Mouse (Mus musculus): ENCODE data around the gene Slc9a9. TPM values are rescaled to one million over a fixed set of nuclear protein-coding genes. Genes with fewer than 3 reads are reported as not detected.
A peak's percentile ranks its signal among the peaks of the same experiment; 100 is the strongest.

Slc9a9 gene
- polyA plus RNA-seq, 1 experiment, result 16.0 TPM

- Histone ChIP-seq H3K27ac (ENCODE audit: insufficient read depth, low read length) (no peak overlapping the region), H3K4me3 (ENCODE audit: insufficient read depth, low read length) (no peak overlapping the region), H3K4me1 (ENCODE audit: control insufficient read depth, insufficient read depth, low read length) (no peaks in the 10 kb centered on the region; the same call in 1 of the 2 replicates)
- no peak for TF ChIP-seq CTCF (IDR thresholded peaks at IDR 0.05; ENCODE audit: extremely low read depth, insufficient read depth, low read length)
- no peak for TF ChIP-seq POLR2A (IDR thresholded peaks at IDR 0.05; ENCODE audit: extremely low read depth, insufficient read depth, low read length)
These were observed 256.1 kb downstream of the Slc9a9 start for GRCm38 (mm10) chr9:94925845-94926244.

- no peak overlapping the region for H3K4me3 ChIP-seq (ENCODE audit: insufficient read depth, low read length)
- TF ChIP-seq POLR2A (IDR thresholded peaks at IDR 0.05; ENCODE audit: extremely low read depth, insufficient read depth, low read length), result no peak
- TF ChIP-seq CTCF (IDR thresholded peaks at IDR 0.05; ENCODE audit: extremely low read depth, insufficient read depth, low read length), result 0 out of 2 replicates have a peak, but pooled peaks have one; percentile 5
- no peak overlapping the region for H3K27ac ChIP-seq (ENCODE audit: insufficient read depth, low read length)
- H3K4me1 ChIP-seq (ENCODE audit: control insufficient read depth, insufficient read depth, low read length), result no peaks in the 10 kb centered on the region; the same call in 1 of the 2 replicates
These were observed 257.4 kb downstream of the Slc9a9 start for GRCm38 (mm10) chr9:94927101-94927500.

- TF ChIP-seq CTCF (IDR thresholded peaks at IDR 0.05; ENCODE audit: extremely low read depth, insufficient read depth, low read length) (no peak), POLR2A (IDR thresholded peaks at IDR 0.05; ENCODE audit: extremely low read depth, insufficient read depth, low read length) (no peak)
- no peak overlapping the region for H3K27ac ChIP-seq (ENCODE audit: insufficient read depth, low read length)
- no peak overlapping the region for H3K4me3 ChIP-seq (ENCODE audit: insufficient read depth, low read length)
- no peaks in the 10 kb centered on the region for H3K4me1 ChIP-seq (ENCODE audit: control insufficient read depth, insufficient read depth, low read length)
These were observed 275.9 kb downstream of the Slc9a9 start for GRCm38 (mm10) chr9:94945569-94946135.

DNA sequence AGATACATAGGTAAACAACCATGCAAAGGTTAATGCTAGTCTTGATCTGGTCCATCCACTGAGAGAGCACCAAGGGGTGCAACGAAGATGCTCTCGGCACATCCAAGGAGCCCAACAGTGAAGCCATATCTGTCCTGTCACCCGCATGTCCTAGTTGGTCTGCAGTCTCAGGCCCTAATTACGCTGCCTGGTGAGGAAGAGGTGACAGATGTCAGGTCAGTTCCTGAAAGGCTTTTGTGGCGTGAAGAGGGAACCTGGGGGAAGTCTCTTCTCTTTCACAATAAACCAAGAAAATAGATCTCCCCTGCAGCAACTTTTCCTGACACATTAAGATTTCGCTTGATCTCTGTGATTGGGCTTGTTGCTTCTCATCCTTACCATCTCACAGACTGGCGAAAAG is 277.5 kb downstream of the Slc9a9 start:
- H3K27ac ChIP-seq (ENCODE audit: insufficient read depth, low read length), result no peak overlapping the region
- H3K4me3 ChIP-seq (ENCODE audit: insufficient read depth, low read length), result no peak overlapping the region
- TF ChIP-seq POLR2A (IDR thresholded peaks at IDR 0.05; ENCODE audit: extremely low read depth, insufficient read depth, low read length) (no peak), CTCF (IDR thresholded peaks at IDR 0.05; ENCODE audit: extremely low read depth, insufficient read depth, low read length) (no peak)
- H3K4me1 ChIP-seq (ENCODE audit: control insufficient read depth, insufficient read depth, low read length), result no peaks in the 10 kb centered on the region

GRCm38 (mm10) chr9:94950676-94951075 is 281.0 kb downstream of the Slc9a9 start:
- no peak overlapping the region for H3K27ac ChIP-seq (ENCODE audit: insufficient read depth, low read length)
- H3K4me1 ChIP-seq (ENCODE audit: control insufficient read depth, insufficient read depth, low read length), result no peaks in the 10 kb centered on the region; the same call in 1 of the 2 replicates
- H3K4me3 ChIP-seq (ENCODE audit: insufficient read depth, low read length), result no peak overlapping the region
- TF ChIP-seq POLR2A (IDR thresholded peaks at IDR 0.05; ENCODE audit: extremely low read depth, insufficient read depth, low read length) (no peak), CTCF (IDR thresholded peaks at IDR 0.05; ENCODE audit: extremely low read depth, insufficient read depth, low read length) (no peak)

DNA sequence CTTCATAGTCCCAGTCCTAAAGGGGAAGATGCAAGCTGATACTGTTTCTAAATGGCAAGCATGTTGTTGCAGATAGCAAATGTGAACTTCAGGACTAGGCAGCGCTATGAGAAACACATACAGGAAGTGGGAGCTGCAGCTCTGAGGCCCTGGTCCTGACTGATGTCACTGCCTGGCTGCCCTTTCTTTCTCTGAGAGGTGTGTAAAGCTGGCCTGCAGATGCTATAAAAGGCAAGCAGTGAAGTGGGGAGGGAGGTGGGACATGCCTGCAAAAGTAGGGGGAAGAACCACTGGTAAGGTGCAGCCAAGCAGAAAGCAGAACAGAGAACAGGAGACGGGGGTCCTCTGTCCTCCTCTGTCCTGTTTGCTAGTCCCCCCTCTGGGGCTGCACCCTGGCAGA is 285.9 kb downstream of the Slc9a9 start:
- TF ChIP-seq POLR2A (IDR thresholded peaks at IDR 0.05; ENCODE audit: extremely low read depth, insufficient read depth, low read length), result no peak
- TF ChIP-seq CTCF (IDR thresholded peaks at IDR 0.05; ENCODE audit: extremely low read depth, insufficient read depth, low read length), result no peak
- Histone ChIP-seq H3K4me1 (ENCODE audit: control insufficient read depth, insufficient read depth, low read length) (peaks cover 3% of the 10 kb centered on the region; the same call in 1 of the 2 replicates), H3K4me3 (ENCODE audit: insufficient read depth, low read length) (no peak overlapping the region), H3K27ac (ENCODE audit: insufficient read depth, low read length) (no peak overlapping the region)

- no peak for TF ChIP-seq POLR2A (IDR thresholded peaks at IDR 0.05; ENCODE audit: extremely low read depth, insufficient read depth, low read length)
- no peak for TF ChIP-seq CTCF (IDR thresholded peaks at IDR 0.05; ENCODE audit: extremely low read depth, insufficient read depth, low read length)
- H3K27ac ChIP-seq (ENCODE audit: insufficient read depth, low read length), result peak overlapping the region; percentile 52; the same call in 1 of the 2 replicates
- H3K4me1 ChIP-seq (ENCODE audit: control insufficient read depth, insufficient read depth, low read length), result peaks cover 3% of the 10 kb centered on the region; the same call in 1 of the 2 replicates
- no peak overlapping the region for H3K4me3 ChIP-seq (ENCODE audit: insufficient read depth, low read length)
These were observed 288.7 kb downstream of the Slc9a9 start for GRCm38 (mm10) chr9:94958382-94958781.

- H3K27ac ChIP-seq (ENCODE audit: insufficient read depth, low read length), result no peak overlapping the region; the same call in 1 of the 2 replicates
- H3K4me1 ChIP-seq (ENCODE audit: control insufficient read depth, insufficient read depth, low read length), result peaks cover 1% of the 10 kb centered on the region; the same call in 1 of the 2 replicates
- H3K4me3 ChIP-seq (ENCODE audit: insufficient read depth, low read length), result no peak overlapping the region
- no peak for TF ChIP-seq POLR2A (IDR thresholded peaks at IDR 0.05; ENCODE audit: extremely low read depth, insufficient read depth, low read length)
- no peak for TF ChIP-seq CTCF (IDR thresholded peaks at IDR 0.05; ENCODE audit: extremely low read depth, insufficient read depth, low read length)
These were observed 298.9 kb downstream of the Slc9a9 start for GRCm38 (mm10) chr9:94968596-94969120.

- Histone ChIP-seq H3K4me1 (ENCODE audit: control insufficient read depth, insufficient read depth, low read length) (peaks cover 1% of the 10 kb centered on the region; the same call in 1 of the 2 replicates), H3K4me3 (ENCODE audit: insufficient read depth, low read length) (no peak overlapping the region), H3K27ac (ENCODE audit: insufficient read depth, low read length) (no peak overlapping the region)
- TF ChIP-seq POLR2A (IDR thresholded peaks at IDR 0.05; ENCODE audit: extremely low read depth, insufficient read depth, low read length) (no peak), CTCF (IDR thresholded peaks at IDR 0.05; ENCODE audit: extremely low read depth, insufficient read depth, low read length) (no peak)
These were observed 299.4 kb downstream of the Slc9a9 start for GRCm38 (mm10) chr9:94969131-94969530.

- TF ChIP-seq POLR2A (IDR thresholded peaks at IDR 0.05; ENCODE audit: extremely low read depth, insufficient read depth, low read length) (no peak), CTCF (IDR thresholded peaks at IDR 0.05; ENCODE audit: extremely low read depth, insufficient read depth, low read length) (no peak)
- peaks cover 1% of the 10 kb centered on the region; the same call in 1 of the 2 replicates for H3K4me1 ChIP-seq (ENCODE audit: control insufficient read depth, insufficient read depth, low read length)
- no peak overlapping the region for H3K27ac ChIP-seq (ENCODE audit: insufficient read depth, low read length)
- no peak overlapping the region for H3K4me3 ChIP-seq (ENCODE audit: insufficient read depth, low read length)
These were observed 302.3 kb downstream of the Slc9a9 start for GRCm38 (mm10) chr9:94972021-94972420.
